Mouse (Mus musculus) forebrain, embryonic 15.5 days (tissue): ENCODE measurements around the gene Foxq1. TPM values are rescaled to one million over a fixed set of nuclear protein-coding genes. Genes with fewer than 3 reads are reported as not detected.
A peak's percentile ranks its signal among the peaks of the same experiment; 100 is the strongest.

Experiments
- ATAC-seq: fragments of 200-750 bp; cut with Nextera tagmentation; replicated peaks from 2 replicates; pipeline ENCODE4 v1.8.0; 2017; ENCODE audit warnings: mild to moderate bottlenecking, moderate TSS enrichment, moderate library complexity
- H3K27ac ChIP-seq: fragments of 300-500 bp; sonication (generic); replicated peaks from 2 replicates; pipeline ENCODE4 v1.5.1; 2015; ENCODE audit warnings: mild to moderate bottlenecking, inconsistent platforms
- H3K27me3 ChIP-seq: fragments of 300-500 bp; sonication (generic); 2 replicates; pipeline ENCODE4 v1.6.1; 2015; ENCODE audit warnings: inconsistent platforms
- H3K36me3 ChIP-seq: fragments of 300-500 bp; sonication (generic); 2 replicates; pipeline ENCODE4 v1.6.1; 2015; ENCODE audit warnings: mild to moderate bottlenecking, inconsistent platforms
- H3K4me1 ChIP-seq: fragments of 300-500 bp; sonication (generic); 2 replicates; pipeline ENCODE4 v1.6.1; 2015; ENCODE audit warnings: inconsistent platforms
- H3K4me2 ChIP-seq: fragments of 300-500 bp; sonication (generic); replicated peaks from 2 replicates; pipeline ENCODE4 v1.6.1; 2015; ENCODE audit warnings: mild to moderate bottlenecking, inconsistent platforms
- H3K4me3 ChIP-seq: fragments of 300-500 bp; sonication (generic); 2 replicates; pipeline ENCODE4 v1.5.1; 2015; ENCODE audit warnings: mild to moderate bottlenecking, inconsistent platforms
- H3K9ac ChIP-seq: fragments of 300-500 bp; sonication (generic); replicated peaks from 2 replicates; pipeline ENCODE4 v1.6.1; 2015; ENCODE audit warnings: mild to moderate bottlenecking, inconsistent platforms
- H3K9me3 ChIP-seq: fragments of 300-500 bp; sonication (generic); 2 replicates; pipeline ENCODE4 v1.6.1; 2016; ENCODE audit warnings: inconsistent platforms
- WGBS: fragments of 180-500 bp; shearing (Covaris S2); methylation state at CpG from one replicate; pipeline ENCODE4 v1.1.7; 2015; ENCODE audit warnings: mixed read lengths; 5-methylcytosine and 5-hydroxymethylcytosine counted together
- polyA plus RNA-seq: library from polyadenylated mRNA; unstranded; fragments of >200 nt; fragmentation: Nextera tagmentation; extraction: Ambion mirVana; gene quantifications from 2 replicates; pipeline ENCODE4 v1.2.1, GENCODE M21; 2015

Gene Foxq1
- polyA plus RNA-seq, 1 experiment from 2014 or later: 2.6 TPM

DNA sequence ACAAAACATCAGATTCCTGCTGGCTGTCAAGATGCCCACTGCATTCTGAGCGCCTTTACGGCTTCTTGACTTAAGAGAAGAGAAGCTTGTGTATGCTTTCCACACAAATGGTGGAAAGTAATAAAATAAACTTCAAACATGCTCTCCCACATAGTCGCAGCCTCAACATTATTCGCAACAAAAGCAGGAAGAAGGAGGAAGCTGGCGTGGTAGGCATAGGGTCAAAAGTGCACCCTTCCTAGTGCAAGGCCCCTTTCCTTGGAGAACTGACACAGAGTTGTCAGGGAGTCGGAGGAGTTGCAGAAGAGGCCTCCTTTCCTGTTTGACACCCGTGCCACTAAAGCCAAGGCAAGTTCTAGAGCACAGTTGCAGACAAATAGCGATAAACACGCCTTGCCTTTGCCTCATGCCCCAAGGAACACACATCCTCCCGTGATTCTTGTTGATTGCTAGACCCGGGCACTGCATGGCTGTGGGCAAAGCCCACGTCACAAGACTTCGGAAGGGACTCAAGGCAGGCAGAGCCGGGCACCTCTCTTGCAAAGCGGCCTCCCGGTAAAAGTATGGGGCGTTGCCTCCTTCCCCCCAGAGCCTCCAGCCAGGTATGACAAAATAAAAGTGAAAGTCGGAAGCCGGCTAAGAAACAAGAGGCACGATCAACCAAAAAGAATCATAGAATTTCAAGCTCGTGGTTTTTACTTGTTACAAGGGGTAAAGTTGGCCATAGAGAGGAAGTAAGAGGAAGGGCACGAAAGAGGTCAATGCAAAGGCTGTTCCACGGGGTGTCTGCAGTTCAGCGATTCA lies 1.2 kb downstream of the Foxq1 start:
- no peak for ATAC-seq
- no peak overlapping the region for H3K9ac ChIP-seq
- 8% methylated on average over 24 of the region's 24 CpGs for WGBS

DNA sequence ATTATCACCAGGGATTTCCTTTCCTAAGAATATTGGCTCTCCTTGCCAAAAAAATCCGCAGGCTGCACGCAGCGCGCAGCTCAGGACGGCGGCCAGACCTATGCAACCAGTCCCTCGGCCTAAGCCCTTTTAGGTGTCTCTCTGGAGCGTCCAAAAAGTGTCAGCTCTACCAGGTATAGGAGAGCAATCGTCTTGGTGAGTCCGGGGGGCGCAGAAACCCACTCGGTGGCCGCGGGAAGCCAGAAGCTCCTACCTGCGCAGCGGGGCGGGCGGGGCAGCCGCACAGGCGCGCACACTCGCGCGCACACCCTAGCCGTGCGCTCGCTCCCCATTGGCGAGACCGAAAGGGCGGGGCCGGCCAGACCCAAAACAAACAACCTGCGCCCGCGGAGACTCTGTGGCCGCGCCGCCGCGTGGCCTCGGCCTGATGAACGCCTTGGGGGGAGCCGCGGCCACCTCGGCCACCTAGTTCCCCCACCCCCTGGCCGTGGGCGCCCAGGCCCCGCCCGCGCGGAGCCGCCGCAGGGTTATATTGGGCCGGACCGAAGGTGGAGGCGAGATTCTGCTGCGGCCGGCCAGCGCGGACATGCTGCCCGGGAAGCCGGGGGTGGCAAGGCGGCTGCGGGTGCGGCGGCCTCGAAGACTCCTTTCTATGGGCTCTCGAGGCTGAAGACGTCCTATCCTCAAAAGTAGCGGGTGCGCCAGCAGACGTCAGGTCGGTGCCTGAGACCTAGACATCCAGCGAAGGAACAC lies 2.0 kb downstream of the Foxq1 start:
- no peaks in the 10 kb centered on the region for H3K9me3 ChIP-seq
- H3K4me3 ChIP-seq: peak overlapping the region; percentile 52
- H3K27ac ChIP-seq: no peak overlapping the region
- peaks cover 29% of the 10 kb centered on the region for H3K4me1 ChIP-seq
- H3K36me3 ChIP-seq: no peaks in the 10 kb centered on the region
- peaks cover 89% of the 10 kb centered on the region for H3K27me3 ChIP-seq
- H3K4me2 ChIP-seq: peak overlapping the region; percentile 98
- H3K9ac ChIP-seq: peak overlapping the region; percentile 53
- WGBS: under 1% methylated on average over 72 of the region's 73 CpGs
- peak; percentile 30 for ATAC-seq

More for the DNA sequence above, 1.2 kb downstream of the Foxq1 start:
- H3K27me3 ChIP-seq: peaks cover 81% of the 10 kb centered on the region
- H3K36me3 ChIP-seq: no peaks in the 10 kb centered on the region
- peaks cover 29% of the 10 kb centered on the region for H3K4me1 ChIP-seq
- no peak overlapping the region for H3K27ac ChIP-seq
- H3K4me2 ChIP-seq: peak overlapping the region; percentile 98
- H3K9me3 ChIP-seq: no peaks in the 10 kb centered on the region
- H3K4me3 ChIP-seq: peak overlapping the region; percentile 52

DNA sequence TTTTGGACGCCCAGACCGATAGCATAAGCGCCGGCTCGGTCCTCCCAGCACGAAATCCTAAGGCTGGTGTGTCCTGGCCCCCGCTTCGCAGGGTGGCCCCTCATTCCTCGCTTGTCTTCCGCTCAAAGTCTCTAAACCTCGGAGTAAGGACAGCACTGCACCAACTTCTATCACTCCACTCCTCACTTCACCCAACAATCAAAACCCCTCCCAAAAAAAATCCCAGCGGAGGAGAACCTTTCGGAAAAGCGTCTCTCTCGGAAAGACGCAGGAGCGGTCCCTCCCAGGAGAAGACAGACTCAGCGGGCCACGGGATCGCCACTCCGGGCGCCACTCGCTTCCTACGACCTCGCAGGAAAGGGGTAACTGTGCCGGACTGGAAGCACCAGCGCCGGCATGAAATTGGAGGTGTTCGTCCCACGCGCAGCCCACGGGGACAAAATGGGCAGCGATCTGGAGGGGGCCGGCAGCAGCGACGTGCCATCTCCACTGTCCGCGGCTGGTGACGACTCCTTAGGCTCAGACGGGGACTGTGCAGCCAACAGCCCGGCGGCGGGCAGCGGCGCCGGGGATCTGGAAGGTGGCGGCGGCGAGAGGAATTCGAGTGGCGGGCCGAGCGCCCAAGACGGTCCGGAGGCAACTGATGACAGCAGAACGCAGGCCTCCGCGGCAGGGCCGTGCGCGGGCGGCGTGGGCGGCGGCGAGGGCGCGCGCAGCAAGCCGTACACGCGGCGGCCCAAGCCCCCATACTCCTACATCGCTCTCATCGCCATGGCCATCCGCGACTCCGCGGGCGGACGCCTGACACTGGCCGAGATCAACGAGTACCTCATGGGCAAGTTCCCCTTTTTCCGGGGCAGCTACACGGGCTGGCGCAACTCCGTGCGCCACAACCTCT lies 2.8 kb downstream of the Foxq1 start, which contains the start of gene A530084C06Rik:
TSS of gene A530084C06Rik (minus strand) at position 813 of the 898 bp plus-strand sequence.
- under 1% methylated on average over 86 of the region's 88 CpGs for WGBS
- Histone ChIP-seq H3K4me2 (peak within 1 kb of the TSS; percentile 98), H3K9ac (peak within 1 kb of the TSS; percentile 53), H3K9me3 (no peaks in the 10 kb centered on the region), H3K36me3 (no peaks in the 10 kb centered on the region), H3K4me3 (peak within 1 kb of the TSS; percentile 52), H3K27me3 (peaks cover 92% of the 10 kb centered on the region), H3K27ac (peak within 1 kb of the TSS; percentile 33), H3K4me1 (peaks cover 29% of the 10 kb centered on the region)
- ATAC-seq: peak; percentile 49

- Histone ChIP-seq H3K4me1 (peaks cover 29% of the 10 kb centered on the region), H3K4me3 (peak overlapping the region; percentile 52), H3K27me3 (peaks cover 90% of the 10 kb centered on the region), H3K4me2 (peak overlapping the region; percentile 98), H3K9ac (peak overlapping the region; percentile 53), H3K36me3 (no peaks in the 10 kb centered on the region), H3K27ac (peak overlapping the region; percentile 33), H3K9me3 (no peaks in the 10 kb centered on the region)
- peak; percentile 68 for ATAC-seq
- under 1% methylated on average over 85 of the region's 92 CpGs for WGBS
Measured at GRCm38 (mm10) chr13:31559419-31560144, 3.6 kb downstream of the Foxq1 start.

GRCm38 (mm10) chr13:31564394-31564793 lies 8.5 kb downstream of the Foxq1 start:
- no peak for ATAC-seq
- Histone ChIP-seq H3K27me3 (peaks cover 42% of the 10 kb centered on the region), H3K36me3 (no peaks in the 10 kb centered on the region), H3K27ac (no peak overlapping the region), H3K4me2 (no peak overlapping the region), H3K4me3 (no peak overlapping the region), H3K9ac (no peak overlapping the region), H3K9me3 (no peaks in the 10 kb centered on the region), H3K4me1 (peaks cover 6% of the 10 kb centered on the region)
- 61% methylated on average over 6 of the region's 6 CpGs for WGBS

- Histone ChIP-seq H3K36me3 (no peaks in the 10 kb centered on the region), H3K9me3 (no peaks in the 10 kb centered on the region), H3K27ac (no peak overlapping the region), H3K4me2 (no peak overlapping the region), H3K27me3 (peaks cover 16% of the 10 kb centered on the region), H3K9ac (no peak overlapping the region), H3K4me1 (no peaks in the 10 kb centered on the region), H3K4me3 (no peak overlapping the region)
- 83% methylated on average over 8 of the region's 8 CpGs for WGBS
- ATAC-seq: no peak
Measured at GRCm38 (mm10) chr13:31567099-31567498, 11.2 kb downstream of the Foxq1 start.

- ATAC-seq: no peak
- Histone ChIP-seq H3K4me1 (no peaks in the 10 kb centered on the region), H3K27ac (no peak overlapping the region), H3K4me3 (no peak overlapping the region), H3K9me3 (no peaks in the 10 kb centered on the region), H3K27me3 (peaks cover 9% of the 10 kb centered on the region), H3K9ac (no peak overlapping the region), H3K4me2 (no peak overlapping the region), H3K36me3 (no peaks in the 10 kb centered on the region)
- WGBS: 82% methylated on average over 6 of the region's 6 CpGs
Measured at GRCm38 (mm10) chr13:31567617-31568294, 11.8 kb downstream of the Foxq1 start.

GRCm38 (mm10) chr13:31572806-31573508 lies 17.0 kb downstream of the Foxq1 start:
- Histone ChIP-seq H3K9ac (no peak overlapping the region), H3K4me1 (peaks cover 3% of the 10 kb centered on the region; the same call in 1 of the 2 replicates), H3K4me3 (no peak overlapping the region), H3K36me3 (no peaks in the 10 kb centered on the region), H3K27me3 (no peaks in the 10 kb centered on the region), H3K27ac (no peak overlapping the region), H3K4me2 (no peak overlapping the region), H3K9me3 (no peaks in the 10 kb centered on the region)
- ATAC-seq: no peak
- 90% methylated on average over 10 of the region's 10 CpGs for WGBS

DNA sequence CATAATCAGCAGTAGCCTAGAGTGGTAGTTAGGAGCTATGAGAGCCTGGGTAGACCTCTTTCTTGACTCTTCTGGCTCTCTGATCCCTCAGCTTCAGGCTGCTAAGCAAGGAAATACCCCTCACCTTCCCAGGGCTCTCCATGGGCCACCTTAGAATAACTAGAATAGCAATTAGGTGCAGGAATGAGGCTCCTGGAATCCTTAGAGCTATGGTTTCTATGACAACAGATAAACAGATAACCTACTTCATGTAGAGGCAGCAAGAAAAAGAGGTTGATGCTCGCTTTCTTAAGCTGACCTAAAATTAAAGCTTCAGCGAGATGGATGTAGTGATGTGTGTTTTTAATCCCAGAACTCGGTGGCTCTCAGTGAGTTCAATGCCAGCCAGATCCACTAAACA lies 18.7 kb downstream of the Foxq1 start:
- no peaks in the 10 kb centered on the region for H3K9me3 ChIP-seq
- no peak overlapping the region for H3K4me3 ChIP-seq
- no peaks in the 10 kb centered on the region for H3K36me3 ChIP-seq
- WGBS: 78% methylated on average over 3 of the region's 3 CpGs
- H3K9ac ChIP-seq: no peak overlapping the region
- H3K4me2 ChIP-seq: no peak overlapping the region
- H3K27me3 ChIP-seq: no peaks in the 10 kb centered on the region
- peaks cover 6% of the 10 kb centered on the region; the same call in 1 of the 2 replicates for H3K4me1 ChIP-seq
- no peak overlapping the region for H3K27ac ChIP-seq
- ATAC-seq: no peak

DNA sequence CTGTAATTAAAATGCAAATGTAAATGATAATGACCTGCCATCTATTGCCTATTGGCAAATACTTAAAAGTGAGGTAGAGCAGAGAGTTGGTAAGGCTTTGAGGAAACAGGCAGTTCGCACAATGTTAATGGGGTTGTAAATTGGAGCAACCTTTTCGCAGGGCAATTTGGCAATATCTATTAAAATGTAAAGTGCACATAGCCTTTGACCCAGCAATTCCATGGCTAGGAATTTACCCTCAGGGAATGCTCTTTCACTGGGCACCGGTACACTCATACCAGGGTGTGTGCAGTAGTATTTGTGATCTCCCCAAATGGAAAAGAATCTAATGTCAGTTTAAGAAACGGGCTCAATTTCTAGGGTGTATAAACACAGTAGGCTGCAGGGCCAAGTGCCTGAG lies 20.8 kb downstream of the Foxq1 start:
- H3K36me3 ChIP-seq: no peaks in the 10 kb centered on the region
- 52% methylated on average over 4 of the region's 4 CpGs for WGBS
- no peaks in the 10 kb centered on the region for H3K27me3 ChIP-seq
- H3K27ac ChIP-seq: no peak overlapping the region
- no peak overlapping the region for H3K4me2 ChIP-seq
- no peak overlapping the region for H3K4me3 ChIP-seq
- H3K9ac ChIP-seq: no peak overlapping the region
- ATAC-seq: no peak
- H3K4me1 ChIP-seq: peaks cover 6% of the 10 kb centered on the region; the same call in 1 of the 2 replicates
- no peaks in the 10 kb centered on the region for H3K9me3 ChIP-seq
